In genomic region chr11:121434156-121435155, GRCm38 (mm10) we compare ENCODE assay signal across 8 mouse cellular contexts. TPM values are rescaled to one million over a fixed set of nuclear protein-coding genes. Genes with fewer than 3 reads are reported as not detected.
DNase-seq lines count a peak whose midpoint lies in the region; ATAC-seq and TF ChIP-seq lines count a peak whose summit lies in the region.

Gene Fn3k, plus strand, starts transcription at chr11:121434913.

- peaks cover 22% of the 10 kb centered on the region for H3K4me1 ChIP-seq in heart, embryonic 12.5 days (replicated peaks)
- H3K4me1 ChIP-seq in kidney, postnatal 0 days (replicated peaks; ENCODE audit: insufficient read depth, low read length) = peaks cover 8% of the 10 kb centered on the region; the same call in 1 of the 2 replicates
- peaks cover 12% of the 10 kb centered on the region for H3K4me1 ChIP-seq in liver, adult 2 months (ENCODE audit: control insufficient read depth, insufficient read depth, low read length)

- peak within 1 kb of the TSS; percentile 65 for H3K9ac ChIP-seq in heart, embryonic 12.5 days
- peak within 1 kb of the TSS; percentile 35; the same call in 1 of the 2 replicates for H3K9ac ChIP-seq in kidney, postnatal 0 days (ENCODE audit: low read depth, low read length)
- peak within 1 kb of the TSS; percentile 76 for H3K9ac ChIP-seq in liver, adult 2 months (ENCODE audit: low read depth, low read length)

- ATAC-seq in erythroblast, adult 5-6 weeks (replicated peaks; ENCODE audit: low FRiP score, poor library complexity, severe bottlenecking) = peak; percentile 70
- peak; percentile 93 for ATAC-seq in heart, embryonic 12.5 days (ENCODE audit: insufficient number of reproducible peaks, low FRiP score)
- peak; percentile 90; the same call in 1 of the 2 replicates for ATAC-seq in kidney, postnatal 0 days (replicated peaks; ENCODE audit: low FRiP score, low read depth)
- peak; percentile 93 for ATAC-seq in monocyte, adult 5-6 weeks (replicated peaks; ENCODE audit: insufficient number of reproducible peaks, low FRiP score, low TSS enrichment, poor library complexity, severe bottlenecking)

- peak within 1 kb of the TSS; percentile 71 for H3K27ac ChIP-seq in heart, embryonic 12.5 days (ENCODE audit: poor library complexity, severe bottlenecking)
- peak within 1 kb of the TSS; percentile 27; the same call in 1 of the 2 replicates for H3K27ac ChIP-seq in kidney, postnatal 0 days
- peak within 1 kb of the TSS; percentile 55 for H3K27ac ChIP-seq in liver, adult 2 months (replicated peaks; ENCODE audit: insufficient read depth, low read depth, low read length)

- TF ChIP-seq POLR2A in brain, embryonic 14.5 days (IDR thresholded peaks at IDR 0.05; ENCODE audit: borderline replicate concordance, extremely low read depth, insufficient read depth, insufficient read length, poor library complexity, severe bottlenecking) = no peak
- peak; percentile 66; the same call in 1 of the 2 replicates for TF ChIP-seq POLR2A in liver, adult 2 months (IDR thresholded peaks at IDR 0.05; ENCODE audit: extremely low read depth, insufficient read depth, low read length)

- WGBS in heart, embryonic 12.5 days = 6% methylated on average over 30 of the region's 30 CpGs
- WGBS in kidney, postnatal 0 days = 5% methylated on average over 30 of the region's 30 CpGs
- 7% methylated on average over 30 of the region's 30 CpGs for WGBS in liver, adult 2 months

- TF ChIP-seq CTCF in brain, embryonic 14.5 days (IDR thresholded peaks at IDR 0.05; ENCODE audit: borderline replicate concordance, extremely low read depth, insufficient read depth, insufficient read length) = no peak
- no peak for TF ChIP-seq CTCF in kidney, postnatal 0 days (IDR thresholded peaks at IDR 0.05; ENCODE audit: low read depth)
- no peak for TF ChIP-seq CTCF in liver, adult 2 months (IDR thresholded peaks at IDR 0.05; ENCODE audit: low read depth, low read length)

- peak; percentile 84 to 88 for DNase-seq in B cell, adult 2 months
- peak; percentile 95 for DNase-seq in brain, embryonic 14.5 days (ENCODE audit: low read depth)
- DNase-seq in kidney, postnatal 0 days (ENCODE audit: low spot score) = peak; percentile 87
- peak; percentile 86 for DNase-seq in liver, adult 2 months (ENCODE audit: extremely low read depth, low read depth, low spot score)
- peak; percentile 86 to 89 for DNase-seq in spleen, postnatal 36 days (ENCODE audit: low spot score in 2 of 2)

- H3K4me3 ChIP-seq in heart, embryonic 12.5 days = peak within 1 kb of the TSS; percentile 58
- H3K4me3 ChIP-seq in kidney, postnatal 0 days (replicated peaks; ENCODE audit: low read depth, low read length) = peak within 1 kb of the TSS; percentile 38
- H3K4me3 ChIP-seq in liver, adult 2 months (ENCODE audit: insufficient read depth, low read depth, low read length) = peak within 1 kb of the TSS; percentile 68

- H3K36me3 ChIP-seq in heart, embryonic 12.5 days = peaks cover 12% of the 10 kb centered on the region
- 0 out of 2 replicates have a peak, but pooled peaks cover 7% of the 10 kb centered on the region for H3K36me3 ChIP-seq in kidney, postnatal 0 days (ENCODE audit: insufficient read depth, low read length)
- 0 out of 2 replicates have a peak, but pooled peaks cover under 1% of the 10 kb centered on the region for H3K36me3 ChIP-seq in liver, adult 2 months (ENCODE audit: control insufficient read depth, insufficient read depth, low read length)

- peak within 1 kb of the TSS; percentile 83 for H3K4me2 ChIP-seq in heart, embryonic 12.5 days
- peak within 1 kb of the TSS; percentile 76 for H3K4me2 ChIP-seq in kidney, postnatal 0 days (ENCODE audit: low read length)

- peaks cover 6% of the 10 kb centered on the region; the same call in 1 of the 2 replicates for H3K79me2 ChIP-seq in liver, adult 2 months (ENCODE audit: control insufficient read depth, insufficient read depth, low read length)

- no peaks in the 10 kb centered on the region for H3K9me3 ChIP-seq in heart, embryonic 12.5 days (replicated peaks)
- no peaks in the 10 kb centered on the region for H3K9me3 ChIP-seq in kidney, postnatal 0 days (replicated peaks; ENCODE audit: low read length)

- no peaks in the 10 kb centered on the region for H3K27me3 ChIP-seq in heart, embryonic 12.5 days (replicated peaks)
- no peaks in the 10 kb centered on the region for H3K27me3 ChIP-seq in kidney, postnatal 0 days (ENCODE audit: insufficient read depth, low read length)
- H3K27me3 ChIP-seq in liver, adult 2 months (ENCODE audit: control insufficient read depth, insufficient read depth, low read length) = no peaks in the 10 kb centered on the region

RNA-seq across cellular contexts. Expression of gene Fn3k, which starts in this region (rescaled TPM):
- 4.1 TPM in 2 replicates for polyA plus RNA-seq in brain, embryonic 14.5 days (2012; rRNA removed)
- 159 and 182 TPM in 2 replicates for total RNA-seq in erythroblast, adult 5-6 weeks (2015; ENCODE audit: low replicate concordance)
- 220 and 265 TPM in 2 replicates for total RNA-seq in erythroblast, adult 5-6 weeks (2017; ENCODE audit: low replicate concordance)
- 6.2 TPM in 2 replicates for polyA plus RNA-seq in heart, embryonic 12.5 days (2016; fragmentation: Nextera tagmentation; extraction: Ambion mirVana)
- polyA plus RNA-seq in kidney, postnatal 0 days (2015; fragmentation: Nextera tagmentation; extraction: Ambion mirVana) = 5.6 and 6.6 TPM in 2 replicates
- 12.0 and 13.4 TPM in 2 replicates for total RNA-seq in liver, adult 2 months (2014; rRNA removed)
- 17.1 and 18.5 TPM in 2 replicates for polyA plus RNA-seq in liver, adult 2 months (2012; rRNA removed)
- not detected in 3 replicates for total RNA-seq in monocyte, adult 5-6 weeks (2017)

Comparison
In these comparisons a context has a peak if more than half of its experiments do, and no peak if none do; other contexts are left out.
1. Peak in every context shown above with its lines: DNase-seq, ATAC-seq, H3K4me3 ChIP-seq and H3K27ac ChIP-seq.
2. RNA of gene Fn3k (total RNA-seq): 159 to 265 TPM in erythroblast, adult 5-6 weeks and 12.0 to 13.4 TPM in liver, adult 2 months; not detected in monocyte, adult 5-6 weeks; every median in the first group is over 10 times any median in the second.
3. RNA of gene Fn3k (total RNA-seq): 159 to 265 TPM in erythroblast, adult 5-6 weeks; 12.0 to 13.4 TPM in liver, adult 2 months; every median in the first group is over 10 times any median in the second.
4. Peak in ATAC-seq in monocyte, adult 5-6 weeks; RNA of the gene not detected or under 1 TPM.